Mouse (Mus musculus) limb, embryonic 14.5 days (tissue): ENCODE results near the gene Slc11a1. TPM values are rescaled to one million over a fixed set of nuclear protein-coding genes. Genes with fewer than 3 reads are reported as not detected.
"Not testable (repeated sequence)": the region's sequence is repeated elsewhere in the genome, so short reads cannot be mapped to it uniquely, and the experiment has no call there.

Source experiments
- ATAC-seq: fragments of 200-750 bp; cut with Nextera tagmentation; 2 replicates; pipeline ENCODE4 v1.8.0; 2017; ENCODE audit warnings: low read depth, moderate number of reproducible peaks, moderate TSS enrichment; ENCODE audit not compliant: low FRiP score
- DNase-seq: peaks from one replicate; pipeline ENCODE4 v3.0.0-alpha.2; 2015; ENCODE audit warnings: low spot score
- H3K27ac ChIP-seq: fragments of 300-500 bp; sonication (generic); replicated peaks from 2 replicates; pipeline ENCODE4 v1.5.1; 2014; ENCODE audit warnings: low read depth, mild to moderate bottlenecking, low read length, moderate library complexity, mixed read lengths
- H3K27me3 ChIP-seq: fragments of 300-500 bp; sonication (generic); 2 replicates; pipeline ENCODE4 v1.6.1; 2014; ENCODE audit warnings: low read length, mixed read lengths; ENCODE audit not compliant: control insufficient read depth, insufficient read depth
- H3K36me3 ChIP-seq: fragments of 300-500 bp; sonication (generic); 2 replicates; pipeline ENCODE4 v1.6.1; 2014; ENCODE audit warnings: mild to moderate bottlenecking, low read length, moderate library complexity, mixed read lengths; ENCODE audit not compliant: control insufficient read depth, insufficient read depth
- H3K4me1 ChIP-seq: fragments of 300-500 bp; sonication (generic); 2 replicates; pipeline ENCODE4 v1.6.1; 2014; ENCODE audit warnings: antibody characterized with exemption, low read length, mixed read lengths; ENCODE audit not compliant: control insufficient read depth, insufficient read depth
- H3K4me2 ChIP-seq: fragments of 300-500 bp; sonication (generic); replicated peaks from 2 replicates; pipeline ENCODE4 v1.6.1; 2014; ENCODE audit warnings: low read depth, mild to moderate bottlenecking, low read length, moderate library complexity; ENCODE audit not compliant: severe bottlenecking
- H3K4me3 ChIP-seq: fragments of 300-500 bp; sonication (generic); replicated peaks from 2 replicates; pipeline ENCODE4 v1.5.1; 2014; ENCODE audit warnings: low read length
- H3K9ac ChIP-seq: fragments of 300-500 bp; sonication (generic); 2 replicates; pipeline ENCODE4 v1.6.1; 2014; ENCODE audit warnings: mild to moderate bottlenecking, low read depth, low read length, moderate library complexity; ENCODE audit not compliant: severe bottlenecking
- H3K9me3 ChIP-seq: fragments of 300-500 bp; sonication (generic); 2 replicates; pipeline ENCODE4 v1.6.1; 2016; ENCODE audit warnings: low read length; ENCODE audit not compliant: control insufficient read depth
- POLR2A ChIP-seq: fragments of 200-500 bp; IDR thresholded peaks from 2 replicates; pipeline ENCODE4 v1.8.0; 2012; ENCODE audit warnings: inconsistent platforms, mild to moderate bottlenecking, moderate library complexity, borderline replicate concordance; ENCODE audit not compliant: insufficient read depth, insufficient read length; ENCODE audit errors: extremely low read depth
- WGBS: fragments of 180-500 bp; shearing (Covaris S2); extraction: QIAGEN DNeasy Blood & Tissue Kit; methylation state at CpG from one replicate; pipeline ENCODE4 v1.1.7; 2014; 5-methylcytosine and 5-hydroxymethylcytosine counted together
- polyA plus RNA-seq, 2 experiments: library from polyadenylated mRNA; depleted of rRNA in 1 of 2; stranded (reverse) in 1 of 2; unstranded in 1 of 2; fragments of >200 nt; fragmentation: Nextera tagmentation in 1 of 2; extraction: Ambion mirVana in 1 of 2; gene quantifications; 2 replicates each; pipeline versions ENCODE4 v1.2.1 to v1.2.3; 2012 to 2014

The Slc11a1 gene
- polyA plus RNA-seq (2012; rRNA removed) (7.2 and 8.0 TPM in 2 replicates), polyA plus RNA-seq (2014; fragmentation: Nextera tagmentation; extraction: Ambion mirVana) (3.2 and 3.5 TPM in 2 replicates)

GRCm38 (mm10) chr1:74374980-74375379 lies at the start of gene Slc11a1:
TSS of gene Slc11a1 (plus strand) at chr1:74375195.
- no peaks in the 10 kb centered on the region for H3K4me1 ChIP-seq
- H3K27me3 ChIP-seq: no peaks in the 10 kb centered on the region
- DNase-seq: no peak
- H3K4me3 ChIP-seq: no peak within 1 kb of the TSS
- H3K36me3 ChIP-seq: no peaks in the 10 kb centered on the region
- WGBS: 68% methylated on average over 8 of the region's 8 CpGs
- TF ChIP-seq POLR2A: no peak
- H3K9me3 ChIP-seq: no peaks in the 10 kb centered on the region
- H3K4me2 ChIP-seq: no peak within 1 kb of the TSS
- H3K9ac ChIP-seq: no peak within 1 kb of the TSS
- H3K27ac ChIP-seq: no peak within 1 kb of the TSS
- no peak for ATAC-seq

GRCm38 (mm10) chr1:74326916-74327315 lies 48.1 kb upstream of the Slc11a1 start:
- H3K4me2 ChIP-seq, H3K27ac ChIP-seq, ATAC-seq, H3K9ac ChIP-seq, H3K36me3 ChIP-seq, H3K9me3 ChIP-seq, DNase-seq, H3K4me3 ChIP-seq, H3K27me3 ChIP-seq, H3K4me1 ChIP-seq: not testable (repeated sequence)
- 73% methylated on average over 2 of the region's 2 CpGs for WGBS

- Histone ChIP-seq H3K4me2 (no peak overlapping the region), H3K36me3 (no peaks in the 10 kb centered on the region), H3K4me1 (peaks cover 18% of the 10 kb centered on the region), H3K9ac (no peak overlapping the region), H3K27ac (no peak overlapping the region), H3K9me3 (no peaks in the 10 kb centered on the region), H3K4me3 (no peak overlapping the region), H3K27me3 (no peaks in the 10 kb centered on the region)
- DNase-seq (no peak), ATAC-seq (no peak)
- no peak for TF ChIP-seq POLR2A
- WGBS: 80% methylated on average over 7 of the region's 7 CpGs
Measured at GRCm38 (mm10) chr1:74329899-74330431, 45.0 kb upstream of the Slc11a1 start.

- WGBS: 72% methylated on average over 4 of the region's 4 CpGs
- Histone ChIP-seq H3K9ac (no peak overlapping the region), H3K36me3 (no peaks in the 10 kb centered on the region), H3K27me3 (no peaks in the 10 kb centered on the region), H3K4me1 (peaks cover 20% of the 10 kb centered on the region), H3K9me3 (no peaks in the 10 kb centered on the region), H3K4me2 (no peak overlapping the region), H3K4me3 (no peak overlapping the region), H3K27ac (no peak overlapping the region; the same call in 1 of the 2 replicates)
- DNase-seq: no peak
- ATAC-seq: no peak
- no peak for TF ChIP-seq POLR2A
Measured at GRCm38 (mm10) chr1:74331046-74331681, 43.8 kb upstream of the Slc11a1 start.

GRCm38 (mm10) chr1:74332241-74332763 lies 42.7 kb upstream of the Slc11a1 start:
- peak overlapping the region; percentile 51 for H3K4me3 ChIP-seq
- H3K27ac ChIP-seq: peak overlapping the region; percentile 44; the same call in 1 of the 2 replicates
- H3K27me3 ChIP-seq: no peaks in the 10 kb centered on the region
- DNase-seq (peak; percentile 95), ATAC-seq (peak; percentile 93)
- no peaks in the 10 kb centered on the region for H3K36me3 ChIP-seq
- H3K9me3 ChIP-seq: no peaks in the 10 kb centered on the region
- peak overlapping the region; percentile 55 for H3K9ac ChIP-seq
- under 1% methylated on average over 34 of the region's 36 CpGs for WGBS
- peak; percentile 25; the same call in 1 of the 2 replicates for TF ChIP-seq POLR2A
- peak overlapping the region; percentile 82 for H3K4me2 ChIP-seq
- H3K4me1 ChIP-seq: peaks cover 20% of the 10 kb centered on the region
